Mouse (Mus musculus): ENCODE results near the gene Synj2.

DNA sequence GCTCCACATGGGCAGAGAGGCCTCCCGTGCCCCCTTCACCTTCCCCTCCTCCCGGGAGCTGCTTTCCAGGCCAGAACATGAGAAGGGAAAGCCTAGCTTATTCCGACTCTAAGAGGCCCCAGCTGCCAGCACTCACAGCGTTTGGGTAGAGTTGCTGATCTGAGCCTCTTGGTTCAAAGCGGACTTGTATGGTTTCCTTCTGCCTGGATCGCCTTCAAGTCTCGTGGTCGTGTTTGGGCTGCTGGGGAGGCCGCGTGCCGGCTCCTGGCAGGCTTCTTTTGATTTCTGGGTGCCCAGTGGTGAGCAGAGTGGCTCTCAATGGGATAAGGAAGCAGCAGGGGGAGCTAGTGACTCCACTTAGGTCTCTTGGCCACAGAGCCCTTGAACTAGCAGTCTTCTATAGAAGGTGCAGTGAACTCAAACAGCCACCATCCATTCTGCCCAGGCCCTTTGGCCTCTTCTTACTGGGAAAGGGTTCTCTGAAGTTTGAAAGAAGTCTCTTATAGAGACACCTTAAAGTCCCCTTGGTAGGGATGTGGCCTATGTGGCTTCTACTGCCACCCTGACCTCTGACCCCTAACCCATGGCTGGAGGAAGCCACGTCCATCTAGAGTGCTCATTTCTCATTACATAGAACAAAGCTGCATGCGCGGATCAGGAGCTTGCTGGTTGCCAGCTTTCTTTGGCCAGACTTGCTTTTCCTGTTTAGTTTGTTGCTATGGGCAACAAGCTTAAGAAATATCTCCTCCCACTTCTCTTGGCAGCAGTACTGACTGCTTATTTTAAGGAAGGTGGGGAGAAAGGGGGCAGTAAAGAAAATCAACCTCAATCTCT lies 64.8 kb downstream of the Synj2 start:
- TF ChIP-seq CTCF (IDR thresholded peaks at IDR 0.05; ENCODE audit: insufficient read depth, low read depth, low read length) (no peak), POLR2A (IDR thresholded peaks at IDR 0.05; ENCODE audit: insufficient read depth, low read depth, low read length) (no peak)

Data from olfactory bulb, adult 2 months (tissue).